Mouse (Mus musculus): ENCODE data around the gene Gns. TPM values are rescaled to one million over a fixed set of nuclear protein-coding genes. Genes with fewer than 3 reads are reported as not detected.

The Gns gene
- polyA plus RNA-seq, 1 experiment, result 137 TPM

- Histone ChIP-seq H3K4me3 (ENCODE audit: insufficient read depth, low read length) (no peak overlapping the region), H3K27ac (ENCODE audit: insufficient read depth, low read length) (no peak overlapping the region), H3K4me1 (ENCODE audit: control insufficient read depth, insufficient read depth, low read length) (peaks cover 7% of the 10 kb centered on the region; the same call in 1 of the 2 replicates)
- TF ChIP-seq POLR2A (IDR thresholded peaks at IDR 0.05; ENCODE audit: low read depth, low read length), result no peak
- TF ChIP-seq CTCF (IDR thresholded peaks at IDR 0.05; ENCODE audit: borderline replicate concordance, insufficient read depth, low read length), result no peak
These were observed 55.0 kb downstream of the Gns start for GRCm38 (mm10) chr10:121419640-121420470.

- H3K4me1 ChIP-seq (ENCODE audit: control insufficient read depth, insufficient read depth, low read length), result peaks cover 7% of the 10 kb centered on the region; the same call in 1 of the 2 replicates
- H3K27ac ChIP-seq (ENCODE audit: insufficient read depth, low read length), result no peak overlapping the region
- TF ChIP-seq CTCF (IDR thresholded peaks at IDR 0.05; ENCODE audit: borderline replicate concordance, insufficient read depth, low read length), result no peak
- TF ChIP-seq POLR2A (IDR thresholded peaks at IDR 0.05; ENCODE audit: low read depth, low read length), result no peak
- no peak overlapping the region for H3K4me3 ChIP-seq (ENCODE audit: insufficient read depth, low read length)
These were observed 56.1 kb downstream of the Gns start for GRCm38 (mm10) chr10:121421023-121421422.

- TF ChIP-seq POLR2A (IDR thresholded peaks at IDR 0.05; ENCODE audit: low read depth, low read length) (no peak), CTCF (IDR thresholded peaks at IDR 0.05; ENCODE audit: borderline replicate concordance, insufficient read depth, low read length) (no peak)
- Histone ChIP-seq H3K4me3 (ENCODE audit: insufficient read depth, low read length) (no peak overlapping the region), H3K4me1 (ENCODE audit: control insufficient read depth, insufficient read depth, low read length) (peaks cover 7% of the 10 kb centered on the region; the same call in 1 of the 2 replicates), H3K27ac (ENCODE audit: insufficient read depth, low read length) (no peak overlapping the region)
These were observed 56.9 kb downstream of the Gns start for GRCm38 (mm10) chr10:121421657-121422290.

GRCm38 (mm10) chr10:121422294-121422693 lies 57.4 kb downstream of the Gns start:
- H3K4me3 ChIP-seq (ENCODE audit: insufficient read depth, low read length), result no peak overlapping the region
- H3K4me1 ChIP-seq (ENCODE audit: control insufficient read depth, insufficient read depth, low read length), result peaks cover 7% of the 10 kb centered on the region; the same call in 1 of the 2 replicates
- no peak overlapping the region for H3K27ac ChIP-seq (ENCODE audit: insufficient read depth, low read length)
- TF ChIP-seq CTCF (IDR thresholded peaks at IDR 0.05; ENCODE audit: borderline replicate concordance, insufficient read depth, low read length), result no peak
- TF ChIP-seq POLR2A (IDR thresholded peaks at IDR 0.05; ENCODE audit: low read depth, low read length), result no peak

GRCm38 (mm10) chr10:121423541-121424349 lies 58.9 kb downstream of the Gns start:
- TF ChIP-seq CTCF (IDR thresholded peaks at IDR 0.05; ENCODE audit: borderline replicate concordance, insufficient read depth, low read length) (no peak), POLR2A (IDR thresholded peaks at IDR 0.05; ENCODE audit: low read depth, low read length) (no peak)
- no peak overlapping the region for H3K4me3 ChIP-seq (ENCODE audit: insufficient read depth, low read length)
- peaks cover 7% of the 10 kb centered on the region; the same call in 1 of the 2 replicates for H3K4me1 ChIP-seq (ENCODE audit: control insufficient read depth, insufficient read depth, low read length)
- no peak overlapping the region for H3K27ac ChIP-seq (ENCODE audit: insufficient read depth, low read length)

- no peak for TF ChIP-seq POLR2A (IDR thresholded peaks at IDR 0.05; ENCODE audit: low read depth, low read length)
- no peak for TF ChIP-seq CTCF (IDR thresholded peaks at IDR 0.05; ENCODE audit: borderline replicate concordance, insufficient read depth, low read length)
- Histone ChIP-seq H3K4me3 (ENCODE audit: insufficient read depth, low read length) (no peak overlapping the region), H3K27ac (ENCODE audit: insufficient read depth, low read length) (no peak overlapping the region), H3K4me1 (ENCODE audit: control insufficient read depth, insufficient read depth, low read length) (peaks cover 7% of the 10 kb centered on the region; the same call in 1 of the 2 replicates)
These were observed 59.6 kb downstream of the Gns start for GRCm38 (mm10) chr10:121424455-121424854.

- TF ChIP-seq POLR2A (IDR thresholded peaks at IDR 0.05; ENCODE audit: low read depth, low read length), result no peak
- TF ChIP-seq CTCF (IDR thresholded peaks at IDR 0.05; ENCODE audit: borderline replicate concordance, insufficient read depth, low read length), result no peak
- no peak overlapping the region for H3K4me3 ChIP-seq (ENCODE audit: insufficient read depth, low read length)
- H3K4me1 ChIP-seq (ENCODE audit: control insufficient read depth, insufficient read depth, low read length), result peaks cover 9% of the 10 kb centered on the region; the same call in 1 of the 2 replicates
- no peak overlapping the region for H3K27ac ChIP-seq (ENCODE audit: insufficient read depth, low read length)
These were observed 60.2 kb downstream of the Gns start for GRCm38 (mm10) chr10:121425079-121425478.

GRCm38 (mm10) chr10:121425506-121426025 lies 60.7 kb downstream of the Gns start:
- peaks cover 9% of the 10 kb centered on the region; the same call in 1 of the 2 replicates for H3K4me1 ChIP-seq (ENCODE audit: control insufficient read depth, insufficient read depth, low read length)
- no peak overlapping the region for H3K4me3 ChIP-seq (ENCODE audit: insufficient read depth, low read length)
- TF ChIP-seq POLR2A (IDR thresholded peaks at IDR 0.05; ENCODE audit: low read depth, low read length) (no peak), CTCF (IDR thresholded peaks at IDR 0.05; ENCODE audit: borderline replicate concordance, insufficient read depth, low read length) (no peak)
- no peak overlapping the region for H3K27ac ChIP-seq (ENCODE audit: insufficient read depth, low read length)

GRCm38 (mm10) chr10:121426458-121427070 lies 61.7 kb downstream of the Gns start:
- TF ChIP-seq POLR2A (IDR thresholded peaks at IDR 0.05; ENCODE audit: low read depth, low read length) (no peak), CTCF (IDR thresholded peaks at IDR 0.05; ENCODE audit: borderline replicate concordance, insufficient read depth, low read length) (no peak)
- Histone ChIP-seq H3K27ac (ENCODE audit: insufficient read depth, low read length) (no peak overlapping the region), H3K4me1 (ENCODE audit: control insufficient read depth, insufficient read depth, low read length) (peaks cover 9% of the 10 kb centered on the region; the same call in 1 of the 2 replicates), H3K4me3 (ENCODE audit: insufficient read depth, low read length) (no peak overlapping the region)

All from embryonic fibroblast, embryonic 13.5 days (primary cell).